In the genomic region with DNA sequence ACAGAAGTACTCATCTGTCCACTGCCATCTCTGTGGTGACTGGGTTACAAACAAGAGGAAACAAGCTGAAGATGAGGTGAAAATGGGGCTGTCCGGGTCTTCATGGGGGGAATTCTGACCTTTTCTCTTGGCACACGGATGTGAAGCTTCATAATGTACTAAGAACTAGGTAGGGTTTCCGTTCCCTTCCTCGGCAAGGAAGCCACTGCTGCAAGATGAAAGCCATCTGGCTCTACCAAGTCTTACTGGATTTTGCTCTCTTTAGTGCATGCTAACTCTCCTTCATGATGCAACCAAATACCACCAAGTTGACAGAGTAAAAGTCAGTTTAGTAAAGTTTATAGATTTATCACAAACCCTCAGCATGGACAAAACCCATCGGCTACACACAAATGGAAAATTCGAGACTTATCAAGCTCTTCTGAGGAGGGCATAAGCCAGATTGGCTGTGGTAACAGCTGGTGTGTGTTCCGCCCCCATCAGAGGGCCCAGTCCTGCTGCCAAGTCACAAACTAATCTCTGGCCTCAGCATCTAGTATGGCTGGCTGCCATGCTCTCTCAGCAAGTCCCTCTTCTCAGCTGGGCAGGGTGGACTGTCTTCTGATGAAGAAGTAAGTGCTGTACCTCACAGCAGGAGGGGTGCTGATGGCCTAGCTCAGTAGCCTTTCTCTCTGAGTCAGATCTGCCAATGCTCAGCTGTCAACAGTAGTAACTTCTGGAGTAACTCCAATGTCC, we compare ENCODE assay signal across 9 mouse cellular contexts. TPM values are rescaled to one million over a fixed set of nuclear protein-coding genes. Genes with fewer than 3 reads are reported as not detected.
DNase-seq lines count a peak whose midpoint lies in the region; ATAC-seq and TF ChIP-seq lines count a peak whose summit lies in the region.
"Had no signal": no experiment of that assay in that cellular context is flagged by ENCODE, and none has a peak within 500 bp of the region (broad histone marks: within the 10 kb centered on the region; RNA-seq: fewer than 3 reads in every experiment).

No protein-coding gene starts in this region.

- H3K36me3 ChIP-seq in heart, embryonic 15.5 days = no peaks in the 10 kb centered on the region
- no peaks in the 10 kb centered on the region for H3K36me3 ChIP-seq in small intestine, adult 2 months (ENCODE audit: control insufficient read depth, insufficient read depth, low read length)
- H3K36me3 ChIP-seq in forebrain, embryonic 12.5 days (replicated peaks) = no peaks in the 10 kb centered on the region

- WGBS in heart, embryonic 15.5 days = 59% methylated on average over 7 of the region's 7 CpGs
- 77% methylated on average over 7 of the region's 7 CpGs for WGBS in small intestine, adult 2 months
- 91% methylated on average over 7 of the region's 7 CpGs for WGBS in forebrain, embryonic 12.5 days

- TF ChIP-seq POLR2A in small intestine, adult 2 months (IDR thresholded peaks at IDR 0.05; ENCODE audit: low read depth, low read length) = no peak

- ATAC-seq in heart, embryonic 15.5 days (replicated peaks; ENCODE audit: insufficient number of reproducible peaks, insufficient read depth, low FRiP score, low read depth) = peak; percentile 87
- no peak for ATAC-seq in forebrain, embryonic 12.5 days (ENCODE audit: low FRiP score)

- H3K27me3 ChIP-seq in heart, embryonic 15.5 days = no peaks in the 10 kb centered on the region
- no peaks in the 10 kb centered on the region for H3K27me3 ChIP-seq in small intestine, adult 2 months (ENCODE audit: control insufficient read depth, insufficient read depth, low read length)
- H3K27me3 ChIP-seq in forebrain, embryonic 12.5 days = no peaks in the 10 kb centered on the region

- H3K4me2 ChIP-seq in heart, embryonic 15.5 days = no peak overlapping the region
- no peak overlapping the region for H3K4me2 ChIP-seq in forebrain, embryonic 12.5 days

- peak; percentile 53 for DNase-seq in kidney, postnatal 10 days
- no peak for DNase-seq in kidney, adult 9 months
- peak; percentile 19 to 45 for DNase-seq in cerebellum, postnatal 25 days
- no peak for DNase-seq in left cerebral cortex, adult 11 months (ENCODE audit: low spot score)
- DNase-seq in right cerebral cortex, adult 18-20 months = no peak

- no peak overlapping the region for H3K4me3 ChIP-seq in heart, embryonic 15.5 days
- no peak overlapping the region for H3K4me3 ChIP-seq in small intestine, adult 2 months (ENCODE audit: low read depth, low read length)
- H3K4me3 ChIP-seq in forebrain, embryonic 12.5 days (replicated peaks) = no peak overlapping the region

- no peak for TF ChIP-seq CTCF in small intestine, adult 2 months (IDR thresholded peaks at IDR 0.05; ENCODE audit: extremely low read depth, insufficient read length, insufficient replicate concordance, low read depth, low read length)

- H3K4me1 ChIP-seq in heart, embryonic 15.5 days (replicated peaks) = peaks cover 24% of the 10 kb centered on the region
- H3K4me1 ChIP-seq in small intestine, adult 2 months (ENCODE audit: control insufficient read depth, insufficient read depth, insufficient read length, low read length) = 0 out of 2 replicates have a peak, but pooled peaks cover 2% of the 10 kb centered on the region
- H3K4me1 ChIP-seq in forebrain, embryonic 12.5 days = no peaks in the 10 kb centered on the region

- H3K9ac ChIP-seq in heart, embryonic 15.5 days = no peak overlapping the region
- H3K9ac ChIP-seq in forebrain, embryonic 12.5 days = no peak overlapping the region

- H3K9me3 ChIP-seq in heart, embryonic 15.5 days (replicated peaks) = no peaks in the 10 kb centered on the region
- no peaks in the 10 kb centered on the region for H3K9me3 ChIP-seq in forebrain, embryonic 12.5 days

- H3K27ac ChIP-seq in heart, embryonic 15.5 days = peak overlapping the region; percentile 64
- peak overlapping the region; percentile 32; the same call in 1 of the 2 replicates for H3K27ac ChIP-seq in small intestine, adult 2 months (ENCODE audit: insufficient read depth, low read depth, low read length)
- H3K27ac ChIP-seq in forebrain, embryonic 12.5 days = no peak overlapping the region
- H3K27ac ChIP-seq: macrophage had no signal

RNA-seq across cellular contexts. Expression of gene Spata5, which starts 20.9 kb away (rescaled TPM):
- 19.7 and 24.4 TPM in 2 replicates for polyA plus RNA-seq in heart, embryonic 15.5 days (2015; fragmentation: Nextera tagmentation; extraction: Ambion mirVana)
- 0.25 and 1.0 TPM in 2 replicates for polyA plus RNA-seq in small intestine, adult 2 months (2012; rRNA removed)
- 44.8 and 48.9 TPM in 2 replicates for polyA plus RNA-seq in forebrain, embryonic 12.5 days (2016; fragmentation: Nextera tagmentation; extraction: Ambion mirVana)

RNA-seq across cellular contexts. Expression of gene Nudt6, which starts 21.2 kb away (rescaled TPM):
- polyA plus RNA-seq in heart, embryonic 15.5 days (2015; fragmentation: Nextera tagmentation; extraction: Ambion mirVana) = 13.4 and 13.7 TPM in 2 replicates
- polyA plus RNA-seq in small intestine, adult 2 months (2012; rRNA removed) = 6.6 and 10.6 TPM in 2 replicates
- 3.2 and 3.3 TPM in 2 replicates for polyA plus RNA-seq in forebrain, embryonic 12.5 days (2016; fragmentation: Nextera tagmentation; extraction: Ambion mirVana)

RNA-seq across cellular contexts. Expression of gene Fgf2, which starts 50.7 kb away (rescaled TPM):
- 1.4 and 2.1 TPM in 2 replicates for polyA plus RNA-seq in heart, embryonic 15.5 days (2015; fragmentation: Nextera tagmentation; extraction: Ambion mirVana)
- polyA plus RNA-seq in small intestine, adult 2 months (2012; rRNA removed) = 0.51 and 0.70 TPM in 2 replicates
- 0.65 and 0.66 TPM in 2 replicates for polyA plus RNA-seq in forebrain, embryonic 12.5 days (2016; fragmentation: Nextera tagmentation; extraction: Ambion mirVana)
- polyA plus RNA-seq: macrophage had no signal

Comparison
In these comparisons a context has a peak if more than half of its experiments do, and no peak if none do; other contexts are left out.
1. DNase-seq: peak in kidney, postnatal 10 days (single experiment) and cerebellum, postnatal 25 days (2 of 2); none in kidney, adult 9 months (single experiment), left cerebral cortex, adult 11 months (single experiment) and right cerebral cortex, adult 18-20 months (single experiment).
2. RNA of gene Spata5, which starts 20.9 kb away (polyA plus RNA-seq): 44.8 to 48.9 TPM in forebrain, embryonic 12.5 days and 19.7 to 24.4 TPM in heart, embryonic 15.5 days; 0.25 to 1.0 TPM in small intestine, adult 2 months; every median in the first group is over 10 times any median in the second.